Mouse (Mus musculus) common myeloid progenitor, adult 5-6 weeks (primary cell): Measurements from ENCODE around the gene Tmem259. TPM values are rescaled to one million over a fixed set of nuclear protein-coding genes. Genes with fewer than 3 reads are reported as not detected.

ENCODE experiments used
- ATAC-seq: replicated peaks from 2 replicates; pipeline ENCODE4 v1.8.0; 2016; ENCODE audit warnings: low read depth, mild to moderate bottlenecking, moderate TSS enrichment, inconsistent platforms; ENCODE audit not compliant: poor library complexity, severe bottlenecking
- total RNA-seq: library from RNA; stranded (forward); fragments of 200-1000, 187-1606 nt; gene quantifications from 2 replicates; pipeline ENCODE4 v1.2.3, GENCODE M21; 2017

The Tmem259 gene
- total RNA-seq, 1 experiment from 2014 or later, result 56.7 TPM

DNA sequence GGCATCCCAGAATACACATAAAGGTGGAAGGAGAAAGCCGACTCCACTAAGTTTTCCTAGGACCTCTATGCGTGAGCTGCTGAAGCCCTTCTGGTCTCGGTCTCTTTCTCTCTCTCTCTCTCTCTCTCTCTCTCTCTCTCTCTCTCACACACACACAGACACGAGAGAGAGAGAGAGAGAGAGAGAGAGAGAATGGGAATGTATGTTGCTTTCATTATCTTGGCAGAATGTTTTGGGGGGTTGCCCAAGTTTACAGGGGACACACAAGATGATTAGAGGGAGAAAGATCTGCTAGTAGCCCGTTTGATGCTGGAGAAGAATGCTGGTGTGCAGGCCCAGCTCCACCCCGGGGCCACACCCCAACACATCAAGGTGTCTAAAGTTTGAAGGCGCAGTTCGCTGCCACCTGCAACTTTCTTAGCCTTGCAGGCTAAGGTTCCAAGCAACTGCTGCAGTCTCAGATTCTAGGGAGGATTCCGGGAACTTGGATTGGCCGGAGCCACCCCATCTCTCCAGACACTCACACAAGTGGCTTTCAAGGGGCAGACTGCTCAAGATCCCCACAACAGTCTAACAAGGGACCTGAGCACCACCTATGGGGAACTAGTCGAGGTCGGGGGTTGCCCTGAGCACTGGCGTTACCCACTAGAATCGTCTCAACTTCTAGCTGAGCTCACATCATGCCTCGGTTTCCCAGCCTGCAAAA is 58.2 kb downstream of the Tmem259 start:
- ATAC-seq, result no peak

DNA sequence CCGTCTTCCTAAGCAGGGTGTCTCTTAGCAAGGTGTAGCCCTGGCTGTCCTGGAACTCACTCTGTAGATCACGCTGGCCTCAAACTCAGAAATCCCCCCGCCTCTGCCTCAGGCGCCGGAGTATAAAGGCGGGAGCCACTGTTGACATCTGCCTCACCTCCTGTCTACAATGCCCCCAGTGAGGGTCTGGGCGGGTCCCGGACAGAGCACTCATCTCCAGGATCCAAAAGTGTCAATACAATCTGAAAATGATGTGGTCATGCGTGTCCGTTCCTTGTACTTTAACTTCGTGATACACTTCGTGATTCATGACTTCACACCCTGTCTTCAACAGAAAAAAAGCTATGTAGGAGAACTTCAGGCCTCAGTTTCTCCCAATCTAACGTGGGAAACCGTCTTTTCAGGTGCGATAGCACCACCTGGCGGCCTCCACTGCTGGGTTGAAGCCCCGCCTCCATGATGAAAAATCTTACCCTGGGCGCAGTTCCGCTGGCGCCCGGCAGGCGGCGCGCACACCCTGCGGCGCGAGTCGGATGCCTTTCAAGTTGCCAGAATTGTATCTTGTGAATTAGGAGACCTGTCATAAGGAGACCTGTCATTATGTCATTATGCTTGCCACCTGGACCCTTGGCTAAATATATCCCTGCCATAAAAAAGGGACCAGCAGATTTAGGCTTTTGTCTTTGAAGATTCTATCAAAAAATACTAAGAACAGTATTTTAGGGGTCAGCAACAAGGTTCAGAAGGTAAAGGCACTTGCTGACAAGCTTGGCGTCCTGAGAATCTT is 58.9 kb downstream of the Tmem259 start:
- peak; percentile 45 for ATAC-seq

Other genes with a start within 250 kb of the Tmem259 start
- gene Polrmt, start 237.7 kb downstream of the Tmem259 start, total RNA-seq, result 10.3 and 16.1 TPM in 2 replicates
- not detected in 2 replicates for gene Fgf22, start 229.3 kb downstream of the Tmem259 start, total RNA-seq
- 12.9 and 21.0 TPM in 2 replicates for gene Rnf126, start 217.4 kb downstream of the Tmem259 start, total RNA-seq
- 0.19 and 0.50 TPM in 2 replicates for gene Fstl3, start 207.1 kb downstream of the Tmem259 start, total RNA-seq
- gene Prss57, start 193.4 kb downstream of the Tmem259 start, total RNA-seq, result 9.4 and 16.3 TPM in 2 replicates
- 21.8 and 24.8 TPM in 2 replicates for gene Palm, start 190.8 kb downstream of the Tmem259 start, total RNA-seq
- gene Misp, start 163.3 kb downstream of the Tmem259 start, total RNA-seq, result not detected in 2 replicates
- 210 and 221 TPM in 2 replicates for gene Ptbp1, start 129.9 kb downstream of the Tmem259 start, total RNA-seq
- 131 and 159 TPM in 2 replicates for gene Prtn3, start 109.9 kb downstream of the Tmem259 start, total RNA-seq
- gene Plppr3, start 109.7 kb downstream of the Tmem259 start, total RNA-seq, result 40.8 and 46.6 TPM in 2 replicates
- gene Elane, start 98.1 kb downstream of the Tmem259 start, total RNA-seq, result 61.2 and 92.1 TPM in 2 replicates
- not detected in 2 replicates for gene Cfd, start 93.5 kb downstream of the Tmem259 start, total RNA-seq
- 17.3 and 19.3 TPM in 2 replicates for gene Med16, start 75.4 kb downstream of the Tmem259 start, total RNA-seq
- 7.0 and 11.2 TPM in 2 replicates for gene Gm26602, start 73.5 kb downstream of the Tmem259 start, total RNA-seq
- 0.73 TPM in 1 of 2 replicates, not detected in the other for gene Kiss1r, start 67.4 kb downstream of the Tmem259 start, total RNA-seq
- gene R3hdm4, start 63.1 kb downstream of the Tmem259 start, total RNA-seq, result 38.4 and 50.7 TPM in 2 replicates
- 11.5 and 16.0 TPM in 2 replicates for gene Arid3a, start 57.3 kb downstream of the Tmem259 start, total RNA-seq
- 26.5 and 27.2 TPM in 2 replicates for gene Wdr18, start 24.2 kb downstream of the Tmem259 start, total RNA-seq
- not detected in 2 replicates for gene Grin3b, start 13.6 kb downstream of the Tmem259 start, total RNA-seq
- gene Cnn2, start 4.3 kb upstream of the Tmem259 start, total RNA-seq, result 62.2 and 72.9 TPM in 2 replicates
- 10.7 and 15.5 TPM in 2 replicates for gene Abca7, start 12.2 kb upstream of the Tmem259 start, total RNA-seq
- gene Arhgap45, start 32.3 kb upstream of the Tmem259 start, total RNA-seq, result 85.6 and 106 TPM in 2 replicates
- 145 and 146 TPM in 2 replicates for gene Polr2e, start 55.5 kb upstream of the Tmem259 start, total RNA-seq
- 451 and 481 TPM in 2 replicates for gene Gpx4, start 62.8 kb upstream of the Tmem259 start, total RNA-seq
- gene Sbno2, start 121.2 kb upstream of the Tmem259 start, total RNA-seq, result 16.2 and 22.3 TPM in 2 replicates
- gene Stk11, start 131.5 kb upstream of the Tmem259 start, total RNA-seq, result 102 and 139 TPM in 2 replicates
- gene Atp5d, start 154.3 kb upstream of the Tmem259 start, total RNA-seq, result 52.3 and 60.0 TPM in 2 replicates
- 0.41 and 0.73 TPM in 2 replicates for gene Cbarp, start 156.5 kb upstream of the Tmem259 start, total RNA-seq
- gene Midn, start 163.9 kb upstream of the Tmem259 start, total RNA-seq, result 15.8 and 18.4 TPM in 2 replicates
- gene Cirbp, start 181.7 kb upstream of the Tmem259 start, total RNA-seq, result 60.0 and 65.6 TPM in 2 replicates
- 7.8 and 15.6 TPM in 2 replicates for gene 1600002K03Rik, start 188.6 kb upstream of the Tmem259 start, total RNA-seq
- not detected in 2 replicates for gene Efna2, start 195.2 kb upstream of the Tmem259 start, total RNA-seq
- gene Mum1, start 242.1 kb upstream of the Tmem259 start, total RNA-seq, result 38.9 and 41.9 TPM in 2 replicates